Mouse (Mus musculus): Measurements from ENCODE around the gene Senp1.

- TF ChIP-seq CTCF (IDR thresholded peaks at IDR 0.05; ENCODE audit: insufficient read depth, low read depth, low read length) (no peak), POLR2A (IDR thresholded peaks at IDR 0.05; ENCODE audit: insufficient read depth, low read depth, low read length) (no peak)
Observed at GRCm38 (mm10) chr15:98023137-98023536, 70.4 kb downstream of the Senp1 start.
